Mouse (Mus musculus): ENCODE results near the gene Atf1. TPM values are rescaled to one million over a fixed set of nuclear protein-coding genes. Genes with fewer than 3 reads are reported as not detected.

Atf1 gene
- total RNA-seq, 2 experiments from 2014 or later, result 19.9 to 27.8 TPM

DNA sequence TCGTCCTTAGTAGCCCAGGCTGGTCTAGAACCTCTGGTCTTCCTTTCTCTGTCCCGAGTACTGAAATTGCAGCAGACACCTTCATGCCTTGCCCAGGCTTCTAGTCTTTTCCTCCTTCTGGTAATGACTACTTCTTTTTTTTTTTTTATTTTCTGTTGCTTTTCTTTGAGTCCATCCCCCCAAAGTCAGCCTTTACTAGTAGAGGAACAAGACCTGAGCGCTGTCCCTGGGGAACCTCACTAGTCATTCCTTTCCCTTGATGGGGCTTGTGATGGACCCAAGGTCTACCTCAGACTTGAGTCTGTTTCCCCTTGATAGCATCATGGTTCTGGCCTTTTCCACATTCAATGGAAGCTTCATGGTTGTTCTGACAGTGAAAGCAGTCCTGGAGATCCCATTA is 9.6 kb upstream of the Atf1 start:
- no peak overlapping the region for H3K27ac ChIP-seq
- no peak for DNase-seq (ENCODE audit: extremely low spot score in 1 of 2, low spot score in 2 of 2)
- TF ChIP-seq CTCF (IDR thresholded peaks at IDR 0.05), result no peak
- H3K4me3 ChIP-seq, result no peak overlapping the region
- intact Hi-C loops (cut with DNase I), result no loop called here

DNA sequence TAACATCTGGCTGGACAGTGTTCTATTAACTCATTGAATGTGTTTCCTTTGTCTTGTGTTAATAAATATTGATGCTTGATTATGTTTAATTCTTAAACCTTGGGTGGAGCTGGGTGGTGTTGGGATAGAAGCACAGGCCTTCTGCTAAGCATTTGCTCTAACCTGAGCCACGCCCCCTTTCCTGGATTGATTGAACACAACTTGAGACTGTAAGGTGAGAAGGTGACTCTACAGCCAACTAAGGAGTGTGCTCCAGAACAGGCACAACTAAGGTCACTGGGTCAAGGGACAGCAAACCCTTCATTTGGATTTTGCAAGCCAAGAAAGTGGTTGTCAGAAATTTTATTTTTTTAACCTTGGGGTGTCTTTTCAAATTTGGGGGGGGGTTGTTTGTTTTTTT is 8.2 kb upstream of the Atf1 start:
- intact Hi-C loops (cut with DNase I), result no loop called here
- no peak overlapping the region for H3K27ac ChIP-seq
- no peak for TF ChIP-seq CTCF (IDR thresholded peaks at IDR 0.05)
- no peak overlapping the region for H3K4me3 ChIP-seq
- DNase-seq (ENCODE audit: extremely low spot score in 1 of 2, low spot score in 2 of 2), result no peak

DNA sequence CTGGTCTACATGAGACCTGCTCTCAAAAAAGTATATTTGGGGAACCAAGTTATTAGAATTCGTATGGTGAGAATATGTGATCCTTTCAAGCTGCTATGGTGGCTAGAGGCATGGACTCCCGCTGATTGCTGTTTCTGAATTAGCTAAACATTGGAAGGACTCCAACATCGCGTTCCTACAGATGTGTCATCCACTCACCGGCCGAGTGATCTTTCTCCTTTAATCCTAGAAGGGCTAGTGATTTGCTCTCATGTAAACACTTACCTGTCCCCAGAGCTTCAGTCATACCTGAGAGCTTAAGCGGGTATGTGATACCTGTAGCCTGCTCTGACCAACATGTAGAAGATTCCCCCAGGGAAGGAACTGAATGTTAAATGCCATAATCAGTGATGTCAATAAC is 6.7 kb upstream of the Atf1 start:
- no peak for DNase-seq (ENCODE audit: extremely low spot score in 1 of 2, low spot score in 2 of 2)
- no peak overlapping the region for H3K27ac ChIP-seq
- no peak overlapping the region for H3K4me3 ChIP-seq
- intact Hi-C loops (cut with DNase I), result no loop called here
- TF ChIP-seq CTCF (IDR thresholded peaks at IDR 0.05), result no peak

DNA sequence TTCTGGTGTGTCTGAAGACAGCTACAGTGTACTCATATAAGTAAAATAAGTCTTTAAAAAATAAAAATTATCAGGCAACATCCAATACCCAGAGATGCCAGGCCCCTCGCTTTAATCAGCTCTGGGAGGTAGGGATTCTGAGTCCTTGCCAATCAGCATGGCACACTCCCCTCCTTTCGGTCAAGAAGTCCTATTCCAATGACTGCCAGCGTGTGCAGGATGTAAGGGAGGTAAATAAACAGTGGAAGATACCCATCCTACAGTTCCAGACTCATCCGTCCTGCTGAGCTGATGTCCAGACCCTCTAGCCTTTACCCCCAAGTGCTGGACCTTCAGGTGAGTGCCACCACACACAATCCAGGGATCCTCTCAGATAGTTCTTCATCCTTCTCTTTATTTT is 2.2 kb upstream of the Atf1 start:
- Histone ChIP-seq H3K27ac (no peak overlapping the region), H3K4me3 (no peak overlapping the region)
- no peak for DNase-seq (ENCODE audit: extremely low spot score in 1 of 2, low spot score in 2 of 2)
- no peak for TF ChIP-seq CTCF (IDR thresholded peaks at IDR 0.05)
- intact Hi-C loops (cut with DNase I), result loop anchor here (5.0 kb wide), 1 partner anchor 188 kb away; the partner anchor contains the start of gene Dip2b

DNA sequence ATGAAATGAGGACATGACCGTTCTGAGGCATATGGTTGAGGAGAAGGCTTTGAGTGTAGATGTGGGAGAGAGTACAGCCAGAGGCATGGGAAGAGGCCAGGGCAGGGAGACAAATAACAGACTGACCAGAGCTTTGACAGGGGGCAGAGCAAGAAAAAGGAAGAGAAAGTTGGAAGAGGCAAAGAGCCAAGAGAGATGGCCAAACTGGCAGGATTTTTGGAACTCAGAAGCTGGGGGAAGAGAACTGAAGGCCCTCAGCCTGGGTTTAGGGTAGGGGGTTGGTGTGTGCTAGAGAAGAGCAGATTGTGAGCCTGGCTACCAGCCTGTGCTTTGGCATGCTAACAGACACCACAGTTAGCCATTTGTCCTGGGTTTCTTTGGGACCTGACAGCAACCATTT is 1.7 kb upstream of the Atf1 start:
- DNase-seq (ENCODE audit: extremely low spot score in 1 of 2, low spot score in 2 of 2), result no peak
- Histone ChIP-seq H3K4me3 (no peak overlapping the region), H3K27ac (no peak overlapping the region; the same call in 1 of the 2 replicates)
- intact Hi-C loops (cut with DNase I), result loop anchor here (5.0 kb wide), 1 partner anchor 189 kb away; the partner anchor contains the start of gene Dip2b
- TF ChIP-seq CTCF (IDR thresholded peaks at IDR 0.05), result no peak

DNA sequence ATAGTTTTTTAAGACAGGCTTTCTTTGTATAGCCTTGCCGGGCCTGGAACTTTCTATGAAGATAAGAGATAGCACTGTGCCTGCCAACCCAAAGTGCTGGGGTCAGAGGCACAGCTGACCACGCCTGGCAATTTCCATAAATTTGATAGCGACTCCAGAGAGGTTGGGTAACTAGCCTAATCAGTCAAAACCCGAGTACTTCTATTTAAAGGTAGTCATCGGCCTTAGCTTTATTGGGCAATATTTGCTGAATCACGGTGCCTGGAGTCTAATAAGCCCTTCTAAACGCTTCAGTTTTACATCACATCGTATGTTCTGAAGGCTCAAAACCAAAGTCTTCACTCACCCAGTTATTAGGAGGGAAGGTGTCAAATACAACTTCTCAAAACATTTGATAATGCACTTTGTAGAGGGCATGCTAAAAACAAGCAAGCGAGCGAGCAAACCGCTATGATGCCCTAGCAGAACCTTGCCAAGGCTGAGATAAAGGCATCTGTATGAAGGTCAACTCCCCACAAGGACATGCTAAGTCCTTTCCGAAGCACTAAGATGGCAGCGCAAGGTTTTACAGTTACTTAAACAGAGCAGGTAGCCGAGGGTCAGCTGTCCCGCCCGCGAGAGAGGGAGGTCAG is 472 bp upstream of the Atf1 start:
- no peak for DNase-seq (ENCODE audit: extremely low spot score in 1 of 2, low spot score in 2 of 2)

DNA sequence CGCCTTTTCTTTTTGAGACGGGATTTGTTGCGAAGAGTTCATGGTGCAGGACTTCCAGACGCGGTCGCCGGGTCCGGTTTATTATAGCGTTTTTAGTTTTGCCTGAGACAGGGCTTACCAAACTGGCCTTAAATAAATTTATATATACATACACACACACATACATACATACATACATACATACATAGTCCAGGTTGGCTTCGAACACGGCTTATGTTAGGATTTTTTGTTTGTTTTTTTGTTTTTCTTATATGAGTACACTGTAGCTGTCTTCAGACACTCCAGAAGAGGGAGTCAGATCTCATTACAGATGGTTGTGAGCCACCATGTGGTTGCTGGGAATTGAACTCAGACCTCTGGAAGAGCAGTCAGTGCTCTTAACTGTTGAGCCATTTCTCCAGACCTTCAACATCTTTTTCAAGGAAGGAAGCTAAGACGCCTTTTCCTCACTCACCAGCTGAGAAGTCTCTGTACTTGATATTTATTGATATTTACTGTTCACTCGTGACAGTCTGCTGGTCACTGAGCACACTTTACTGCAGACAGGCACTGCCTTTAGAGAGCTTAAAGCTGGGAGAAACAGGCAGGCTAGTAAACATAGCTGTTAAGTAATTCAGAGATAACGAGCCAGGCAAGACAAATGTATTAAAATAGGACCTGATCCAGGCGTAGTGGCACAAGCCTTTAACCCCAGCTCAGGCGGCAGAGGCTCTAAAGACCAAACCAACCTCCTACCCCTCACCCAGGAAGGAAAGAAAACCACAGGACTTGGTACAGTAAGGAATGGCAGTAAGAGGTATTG is 1.1 kb downstream of the Atf1 start:
- peak; percentile 24 for TF ChIP-seq CTCF (IDR thresholded peaks at IDR 0.05)
- no peak for DNase-seq (ENCODE audit: extremely low spot score in 1 of 2, low spot score in 2 of 2)
- intact Hi-C loops (cut with DNase I), result loop anchor here (5.0 kb wide), 1 partner anchor 191 kb away; the partner anchor contains the start of gene Dip2b
- Histone ChIP-seq H3K4me3 (peak overlapping the region; percentile 76), H3K27ac (peak overlapping the region; percentile 91)

More for the DNA sequence above, 472 bp upstream of the Atf1 start:
- peak overlapping the region; percentile 84 for H3K4me3 ChIP-seq
- TF ChIP-seq CTCF (IDR thresholded peaks at IDR 0.05), result no peak
- intact Hi-C loops (cut with DNase I), result loop anchor here (5.0 kb wide), 1 partner anchor 190 kb away; the partner anchor contains the start of gene Dip2b
- peak overlapping the region; percentile 99 for H3K27ac ChIP-seq

DNA sequence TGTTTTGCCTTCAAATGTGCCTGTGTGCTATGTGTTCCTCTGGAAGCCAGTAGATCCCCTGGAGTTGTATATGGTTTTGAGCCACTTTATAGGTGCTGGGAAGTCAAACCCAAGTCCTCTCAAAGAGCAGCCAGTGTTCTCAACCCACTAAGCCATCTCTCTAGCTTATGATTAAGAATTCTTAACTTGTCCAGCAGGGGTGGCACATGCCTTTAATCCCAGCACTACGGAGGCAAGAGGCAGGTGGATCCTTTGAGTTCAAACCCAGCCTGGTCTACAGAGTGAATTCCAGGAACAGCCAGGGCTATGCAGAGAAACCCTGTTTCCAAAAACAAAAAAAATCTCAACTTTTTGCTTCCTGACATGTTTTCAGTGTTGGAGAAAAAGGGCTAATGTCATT is 3.0 kb downstream of the Atf1 start:
- no peak overlapping the region for H3K4me3 ChIP-seq
- H3K27ac ChIP-seq, result no peak overlapping the region
- DNase-seq (ENCODE audit: extremely low spot score in 1 of 2, low spot score in 2 of 2), result no peak
- TF ChIP-seq CTCF (IDR thresholded peaks at IDR 0.05), result no peak; the same call in 1 of the 2 replicates
- intact Hi-C loops (cut with DNase I), result no loop called here

DNA sequence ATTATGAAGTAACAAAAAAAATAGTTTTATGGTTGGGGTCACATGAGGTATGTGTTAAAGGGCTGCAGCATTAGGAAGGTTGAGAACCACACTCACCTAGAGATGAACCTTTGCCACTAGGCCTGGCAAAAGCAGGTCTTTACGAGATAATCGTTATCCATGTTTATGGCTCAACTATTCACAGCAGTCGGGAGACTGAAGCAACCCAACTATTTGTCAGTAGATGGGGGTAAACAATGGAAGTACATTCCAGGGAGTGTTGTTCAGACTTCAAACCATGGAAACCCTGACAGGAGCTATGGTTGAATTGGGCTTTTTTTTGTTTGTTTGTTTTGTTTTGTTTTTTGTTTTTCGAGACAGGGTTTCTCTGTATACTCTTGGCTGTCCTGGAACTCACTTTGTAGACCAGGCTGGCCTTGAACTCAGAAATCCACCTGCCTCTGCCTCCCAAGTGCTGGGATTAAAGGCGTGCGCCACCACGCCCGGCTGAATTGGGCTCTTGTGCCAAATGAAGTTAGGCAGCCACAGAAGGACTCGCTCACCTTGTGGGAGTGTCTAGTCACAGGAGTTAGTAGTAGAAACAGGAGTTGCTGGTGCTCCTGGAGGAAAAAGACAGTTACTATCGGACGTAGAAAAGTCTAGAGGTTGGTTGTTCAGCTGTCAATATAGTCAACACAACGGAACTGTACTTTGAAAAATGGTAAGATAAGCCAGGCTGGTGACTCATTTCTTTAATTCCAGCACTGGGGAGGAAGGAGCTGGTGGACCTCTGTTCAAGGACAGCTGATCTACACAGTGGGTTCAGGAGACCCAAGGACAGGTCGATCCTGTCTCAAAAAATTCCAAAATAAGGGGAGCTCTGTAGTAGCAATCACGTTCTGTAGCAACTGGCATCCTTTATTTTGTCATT is 4.3 kb downstream of the Atf1 start:
- no peak for DNase-seq (ENCODE audit: extremely low spot score in 1 of 2, low spot score in 2 of 2)
- TF ChIP-seq CTCF (IDR thresholded peaks at IDR 0.05), result no peak
- intact Hi-C loops (cut with DNase I), result no loop called here
- H3K27ac ChIP-seq, result no peak overlapping the region
- no peak overlapping the region for H3K4me3 ChIP-seq

DNA sequence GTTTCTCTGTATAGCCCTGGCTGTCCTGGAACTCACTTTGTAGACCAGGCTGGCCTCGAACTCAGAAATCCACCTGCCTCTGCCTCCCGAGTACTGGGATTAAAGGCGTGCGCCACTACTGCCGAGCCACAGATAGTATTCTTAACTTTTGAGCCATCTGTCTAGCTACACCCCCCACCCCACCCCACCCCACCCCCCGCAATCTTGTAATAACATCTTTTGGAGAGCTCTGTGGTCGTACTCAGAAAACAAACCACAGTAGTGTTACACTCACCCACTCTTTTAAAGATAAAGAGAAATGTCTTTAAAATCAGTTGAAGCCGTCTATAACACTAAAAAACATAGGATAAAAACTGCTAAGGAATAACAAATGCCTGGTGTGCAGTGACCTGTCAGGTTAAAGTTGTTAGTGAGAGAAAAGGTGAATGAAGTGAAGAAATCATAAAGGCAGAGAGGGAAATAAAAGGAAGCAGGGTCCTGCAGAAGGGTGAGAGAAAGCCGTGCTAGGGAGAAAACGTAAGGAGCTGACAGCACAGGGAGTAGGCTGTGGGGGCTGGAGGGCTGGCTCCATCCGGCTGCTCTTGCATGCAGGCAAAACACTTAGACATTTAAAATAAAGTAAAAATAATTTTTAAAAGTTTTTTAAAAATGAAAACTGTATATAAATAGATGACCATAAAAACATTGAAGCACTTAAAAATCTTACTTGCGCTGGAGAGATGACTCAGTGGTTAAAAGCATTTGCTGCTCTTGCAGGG is 7.8 kb downstream of the Atf1 start:
- H3K4me3 ChIP-seq, result no peak overlapping the region
- H3K27ac ChIP-seq, result peak overlapping the region; percentile 71
- DNase-seq (ENCODE audit: extremely low spot score in 1 of 2, low spot score in 2 of 2), result no peak
- no peak for TF ChIP-seq CTCF (IDR thresholded peaks at IDR 0.05)
- intact Hi-C loops (cut with DNase I), result loop anchor here (5.0 kb wide), 2 partner anchors 67 to 208 kb away; partner anchors contain the start of gene Mettl7a1

DNA sequence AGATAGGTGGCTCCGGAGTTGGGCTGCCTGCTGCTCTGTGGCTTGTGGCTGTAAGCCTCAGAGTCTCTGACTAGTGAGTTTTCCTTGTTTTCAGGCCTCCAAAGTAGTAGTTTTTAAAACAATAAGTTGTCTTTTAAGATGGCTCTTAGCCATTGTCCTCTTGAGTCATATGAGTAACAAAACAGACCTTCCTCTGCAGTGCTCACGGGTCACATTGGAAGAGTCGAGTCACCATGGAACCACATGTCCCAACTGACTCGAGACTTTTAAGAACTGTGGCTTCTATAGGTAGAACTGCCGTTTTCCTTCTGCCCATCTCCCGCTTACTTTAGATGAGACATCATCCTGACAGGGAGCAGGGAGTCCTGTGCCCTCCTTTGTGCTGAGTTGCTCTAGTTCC is 9.3 kb downstream of the Atf1 start:
- Histone ChIP-seq H3K27ac (peak overlapping the region; percentile 58; the same call in 1 of the 2 replicates), H3K4me3 (no peak overlapping the region)
- no peak for TF ChIP-seq CTCF (IDR thresholded peaks at IDR 0.05)
- no peak for DNase-seq (ENCODE audit: extremely low spot score in 1 of 2, low spot score in 2 of 2)
- intact Hi-C loops (cut with DNase I), result loop anchor here (5.0 kb wide), 2 partner anchors 65 to 210 kb away; partner anchors contain the start of gene Mettl7a1

Measured in left cerebral cortex, adult 2 months (tissue).